ENCODE assay signal across 16 mouse cellular contexts in genomic region chr9:48767666-48768432, GRCm38 (mm10).
DNase-seq lines count a peak whose midpoint lies in the region; ATAC-seq and TF ChIP-seq lines count a peak whose summit lies in the region.
"Had no signal": no experiment of that assay in that cellular context is flagged by ENCODE, and none has a peak within 500 bp of the region (broad histone marks: within the 10 kb centered on the region; RNA-seq: fewer than 3 reads in every experiment).

No protein-coding gene starts in this region.

- H3K27ac ChIP-seq in layer of hippocampus, adult 2 months = peak overlapping the region; percentile 79
- H3K27ac ChIP-seq: hindbrain, postnatal 0 days; liver, embryonic 13.5 days had no signal

- peak; percentile 42 for DNase-seq in left cerebral cortex, adult 11 months (ENCODE audit: low spot score)
- no peak for DNase-seq in left cerebral cortex, postnatal 4 days
- peak; percentile 44 to 66 for DNase-seq in layer of hippocampus, adult 2 months (ENCODE audit: low spot score in 2 of 2)
- DNase-seq in left cerebral cortex, postnatal 14 days (ENCODE audit: low spot score in 2 of 2) = peak; percentile 67 to 76
- peak; percentile 60 for DNase-seq in right cerebral cortex, postnatal 25 days
- no peak for DNase-seq in gastrocnemius, postnatal 4 days (ENCODE audit: low spot score in 2 of 2)
- DNase-seq: adrenal gland, postnatal 36 days; cerebellum, postnatal 25 days; heart, postnatal 10 days; kidney, adult 2 months; kidney, postnatal 4 days; liver, embryonic 13.5 days; thymus, postnatal 25 days had no signal

- intact Hi-C loops in left cerebral cortex, postnatal 4 days (cut with DNase I) = no loop called here
- intact Hi-C loops in left cerebral cortex, postnatal 14 days (cut with DNase I) = no loop called here

- no peak for TF ChIP-seq CTCF in layer of hippocampus, adult 2 months (conservative IDR thresholded peaks at IDR 0.05)

- ATAC-seq in CD4-positive, CD25-positive, alpha-beta regulatory T cell, adult 4 months = no peak
- ATAC-seq: hindbrain, postnatal 0 days had no signal

- H3K4me3 ChIP-seq in layer of hippocampus, adult 2 months = no peak overlapping the region
- H3K4me3 ChIP-seq: liver, embryonic 13.5 days; myocyte had no signal

Comparison
In these comparisons a context has a peak if more than half of its experiments do, and no peak if none do; other contexts are left out.
1. DNase-seq: peak in left cerebral cortex, adult 11 months (single experiment), layer of hippocampus, adult 2 months (2 of 2), left cerebral cortex, postnatal 14 days (2 of 2) and right cerebral cortex, postnatal 25 days (single experiment); none in left cerebral cortex, postnatal 4 days (single experiment) and gastrocnemius, postnatal 4 days (0 of 2).